8 mouse cellular contexts compared by ENCODE assay signal in genomic region chr4:117493161-117493568, GRCm38 (mm10). TPM values are rescaled to one million over a fixed set of nuclear protein-coding genes. Genes with fewer than 3 reads are reported as not detected.
DNase-seq lines count a peak whose midpoint lies in the region; ATAC-seq lines count a peak whose summit lies in the region.

No protein-coding gene starts in this region.

- H3K9ac ChIP-seq in heart, embryonic 15.5 days: no peak overlapping the region
- H3K9ac ChIP-seq in neural tube, embryonic 11.5 days (ENCODE audit: low read length): peak overlapping the region; percentile 1

- H3K4me2 ChIP-seq in heart, embryonic 15.5 days: peak overlapping the region; percentile 98
- H3K4me2 ChIP-seq in neural tube, embryonic 11.5 days (ENCODE audit: low read depth): peak overlapping the region; percentile 75

- ATAC-seq in megakaryocyte, adult 5-6 weeks (ENCODE audit: poor library complexity, severe bottlenecking): no peak
- no peak for ATAC-seq in heart, embryonic 15.5 days (replicated peaks; ENCODE audit: insufficient number of reproducible peaks, insufficient read depth, low FRiP score, low read depth)
- no peak for ATAC-seq in neural tube, embryonic 11.5 days (ENCODE audit: insufficient read depth, low FRiP score, low TSS enrichment)

- peaks cover 39% of the 10 kb centered on the region for H3K4me1 ChIP-seq in megakaryocyte, embryonic 14.5 days
- peaks cover 35% of the 10 kb centered on the region for H3K4me1 ChIP-seq in heart, embryonic 15.5 days (replicated peaks)
- peaks cover 56% of the 10 kb centered on the region for H3K4me1 ChIP-seq in limb, embryonic 10.5 days
- H3K4me1 ChIP-seq in neural tube, embryonic 11.5 days (ENCODE audit: control insufficient read depth, insufficient read depth, low read length): peaks cover 7% of the 10 kb centered on the region; the same call in 1 of the 2 replicates

- 4% methylated on average over 17 of the region's 17 CpGs for WGBS in heart, embryonic 15.5 days
- WGBS in limb, embryonic 10.5 days: 3% methylated on average over 17 of the region's 17 CpGs
- 1% methylated on average over 17 of the region's 17 CpGs for WGBS in neural tube, embryonic 11.5 days

- H3K27ac ChIP-seq in heart, embryonic 15.5 days: no peak overlapping the region
- H3K27ac ChIP-seq in limb, embryonic 10.5 days: peak overlapping the region; percentile 62; the same call in 1 of the 2 replicates
- H3K27ac ChIP-seq in neural tube, embryonic 11.5 days (ENCODE audit: low read depth, low read length): no peak overlapping the region

- H3K4me3 ChIP-seq in megakaryocyte, embryonic 14.5 days (replicated peaks): peak overlapping the region; percentile 89
- peak overlapping the region; percentile 57 for H3K4me3 ChIP-seq in heart, embryonic 15.5 days
- H3K4me3 ChIP-seq in limb, embryonic 10.5 days: peak overlapping the region; percentile 72
- H3K4me3 ChIP-seq in neural tube, embryonic 11.5 days (ENCODE audit: low read depth, low read length): peak overlapping the region; percentile 56

- H3K9me3 ChIP-seq in megakaryocyte, embryonic 14.5 days: no peaks in the 10 kb centered on the region
- no peaks in the 10 kb centered on the region for H3K9me3 ChIP-seq in heart, embryonic 15.5 days (replicated peaks)
- no peaks in the 10 kb centered on the region for H3K9me3 ChIP-seq in limb, embryonic 10.5 days (replicated peaks)
- H3K9me3 ChIP-seq in neural tube, embryonic 11.5 days (ENCODE audit: control insufficient read depth, low read length): no peaks in the 10 kb centered on the region

- peaks cover 91% of the 10 kb centered on the region for H3K27me3 ChIP-seq in megakaryocyte, embryonic 14.5 days (replicated peaks)
- peaks cover 85% of the 10 kb centered on the region for H3K27me3 ChIP-seq in heart, embryonic 15.5 days
- peaks cover 80% of the 10 kb centered on the region for H3K27me3 ChIP-seq in limb, embryonic 10.5 days (ENCODE audit: low read depth, poor library complexity, severe bottlenecking)
- H3K27me3 ChIP-seq in neural tube, embryonic 11.5 days (ENCODE audit: control insufficient read depth, insufficient read depth, low read length): peaks cover 74% of the 10 kb centered on the region

- no peaks in the 10 kb centered on the region for H3K36me3 ChIP-seq in megakaryocyte, embryonic 14.5 days (replicated peaks; ENCODE audit: low read length)
- no peaks in the 10 kb centered on the region for H3K36me3 ChIP-seq in heart, embryonic 15.5 days
- H3K36me3 ChIP-seq in limb, embryonic 10.5 days: peaks cover 11% of the 10 kb centered on the region
- no peaks in the 10 kb centered on the region for H3K36me3 ChIP-seq in neural tube, embryonic 11.5 days (ENCODE audit: control insufficient read depth, insufficient read depth, low read length)

- DNase-seq in adrenal gland, postnatal 10 days: peak; percentile 24
- DNase-seq in adrenal gland, adult 8-10 months: no peak
- DNase-seq in limb, embryonic 10.5 days (ENCODE audit: low spot score): peak; percentile 62
- peak; percentile 59 for DNase-seq in neural tube, embryonic 11.5 days (ENCODE audit: low spot score)
- no peak for DNase-seq in layer of hippocampus, adult 8-10 months (ENCODE audit: low spot score in 2 of 2)

RNA-seq across cellular contexts. Expression of gene Rnf220, which starts 3.7 kb away (rescaled TPM):
- 10 to 100 TPM; 67.8 to 72.4 TPM for total RNA-seq in adrenal gland, postnatal 10 days (2021)
- 100 to 1,000 TPM in 3 of 4 experiments, 10 to 100 TPM in 1; 95.3 to 135 (median 115) TPM for total RNA-seq in adrenal gland, adult 8-10 months (2022)
- polyA plus RNA-seq in megakaryocyte, embryonic 14.5 days (2012; ENCODE audit: insufficient read depth, low replicate concordance): 37.4 and 38.2 TPM in 2 replicates
- total RNA-seq in megakaryocyte, adult 5-6 weeks (2015): 38.7 and 40.6 TPM in 2 replicates
- 76.7 and 84.3 TPM in 2 replicates for total RNA-seq in megakaryocyte, adult 5-6 weeks (2017)
- 34.1 and 51.6 TPM in 2 replicates for polyA plus RNA-seq in heart, embryonic 15.5 days (2015; fragmentation: Nextera tagmentation; extraction: Ambion mirVana)
- 100 and 106 TPM in 2 replicates for polyA plus RNA-seq in limb, embryonic 10.5 days (2016; fragmentation: Nextera tagmentation; extraction: Ambion mirVana)
- 73.5 and 76.8 TPM in 2 replicates for polyA plus RNA-seq in neural tube, embryonic 11.5 days (2014; fragmentation: Nextera tagmentation; extraction: Ambion mirVana)
- 100 to 1,000 TPM; 171 to 184 (median 178) TPM for total RNA-seq in layer of hippocampus, adult 8-10 months (2022)

RNA-seq across cellular contexts. Expression of gene Eri3, which starts 57.0 kb away (rescaled TPM):
- total RNA-seq in adrenal gland, postnatal 10 days (2021): 10 to 100 TPM; 74.8 to 96.0 TPM
- total RNA-seq in adrenal gland, adult 8-10 months (2022): 100 to 1,000 TPM in 1 of 4 experiments, 10 to 100 TPM in 3; 73.0 to 105 (median 81.5) TPM
- polyA plus RNA-seq in megakaryocyte, embryonic 14.5 days (2012; ENCODE audit: insufficient read depth, low replicate concordance): 233 and 410 TPM in 2 replicates
- total RNA-seq in megakaryocyte, adult 5-6 weeks (2015): 36.8 and 39.7 TPM in 2 replicates
- total RNA-seq in megakaryocyte, adult 5-6 weeks (2017): 12.9 and 13.3 TPM in 2 replicates
- 104 and 115 TPM in 2 replicates for polyA plus RNA-seq in heart, embryonic 15.5 days (2015; fragmentation: Nextera tagmentation; extraction: Ambion mirVana)
- 114 and 147 TPM in 2 replicates for polyA plus RNA-seq in limb, embryonic 10.5 days (2016; fragmentation: Nextera tagmentation; extraction: Ambion mirVana)
- polyA plus RNA-seq in neural tube, embryonic 11.5 days (2014; fragmentation: Nextera tagmentation; extraction: Ambion mirVana): 130 and 135 TPM in 2 replicates
- 100 to 1,000 TPM; 182 to 220 (median 203) TPM for total RNA-seq in layer of hippocampus, adult 8-10 months (2022)

Comparison
In these comparisons a context has a peak if more than half of its experiments do, and no peak if none do; other contexts are left out.
1. DNase-seq: peak in adrenal gland, postnatal 10 days (single experiment), limb, embryonic 10.5 days (single experiment) and neural tube, embryonic 11.5 days (single experiment); none in adrenal gland, adult 8-10 months (single experiment) and layer of hippocampus, adult 8-10 months (0 of 2).
2. Peak in every context shown above with its lines, with median percentiles within 50 percentile points of each other: H3K4me3 ChIP-seq.